Mouse (Mus musculus): Measurements from ENCODE around the gene Kiz. TPM values are rescaled to one million over a fixed set of nuclear protein-coding genes. Genes with fewer than 3 reads are reported as not detected.

Kiz gene
- 27.6 and 33.2 TPM in 2 replicates for polyA plus RNA-seq (2016; fragmentation: Nextera tagmentation; extraction: Ambion mirVana)

DNA sequence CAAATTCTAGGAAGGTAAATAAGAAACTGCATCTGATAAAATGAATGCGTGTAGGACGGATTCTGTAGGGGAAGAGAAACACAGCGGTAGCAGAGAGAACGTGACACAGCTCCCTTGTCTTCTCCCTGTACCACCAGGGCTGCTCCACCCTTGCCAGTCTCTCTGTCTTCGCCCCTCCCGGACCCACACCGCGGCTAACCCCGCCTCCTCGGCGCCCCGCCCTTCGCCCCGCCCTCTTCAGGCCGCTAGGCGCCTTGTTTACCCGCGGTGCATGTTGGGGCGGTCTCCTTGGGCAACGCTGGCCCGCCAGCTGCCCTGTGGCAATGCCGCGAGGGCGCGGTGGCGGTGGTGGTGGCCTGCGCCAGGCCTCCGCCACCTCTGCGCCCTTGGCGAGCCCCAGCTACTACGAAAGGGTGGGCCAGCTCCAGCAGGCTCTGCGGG lies at the start of gene Kiz:
TSS of gene Kiz (plus strand) at position 266 of the 441 bp plus-strand sequence.
- Histone ChIP-seq H3K4me3 (peak within 1 kb of the TSS; percentile 87), H3K27me3 (peaks cover 3% of the 10 kb centered on the region), H3K9ac (peak within 1 kb of the TSS; percentile 84), H3K9me3 (replicated peaks) (no peaks in the 10 kb centered on the region), H3K27ac (peak within 1 kb of the TSS; percentile 77), H3K36me3 (no peaks in the 10 kb centered on the region), H3K4me1 (no peaks in the 10 kb centered on the region), H3K4me2 (replicated peaks) (peak within 1 kb of the TSS; percentile 66)
- peak; percentile 99 for ATAC-seq (ENCODE audit: low FRiP score)
- WGBS, result under 1% methylated on average over 32 of the region's 32 CpGs

DNA sequence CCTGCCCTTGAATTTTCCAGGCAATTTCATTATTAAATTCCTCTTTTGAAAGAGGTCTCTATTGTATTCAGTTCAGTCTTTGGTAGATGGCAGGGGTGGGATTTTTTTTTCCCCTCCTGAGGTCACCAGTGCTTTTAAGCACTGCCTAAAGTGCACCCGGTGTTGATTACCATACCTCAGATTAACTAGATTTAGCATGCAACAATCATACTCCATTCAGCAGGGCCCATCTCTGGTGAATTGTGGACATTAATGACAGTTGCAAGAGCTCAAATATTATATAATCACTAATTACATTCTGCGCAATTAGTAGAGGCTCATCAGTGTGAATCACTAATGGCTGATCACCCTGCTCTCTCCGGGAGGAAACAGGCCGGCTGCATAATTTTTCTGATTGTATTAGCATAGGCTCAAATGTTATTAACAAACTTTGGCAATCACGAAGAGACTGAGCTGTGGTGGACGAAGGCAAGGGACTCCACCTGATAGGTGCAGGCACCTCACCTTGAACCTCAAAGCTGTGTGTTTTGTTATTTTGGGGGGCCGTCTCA lies 45.9 kb upstream of the Kiz start:
- WGBS, result 78% methylated on average over 7 of the region's 7 CpGs
- Histone ChIP-seq H3K36me3 (no peaks in the 10 kb centered on the region), H3K27me3 (no peaks in the 10 kb centered on the region), H3K4me3 (no peak overlapping the region), H3K9ac (no peak overlapping the region), H3K4me2 (replicated peaks) (no peak overlapping the region), H3K4me1 (peaks cover 4% of the 10 kb centered on the region; the same call in 1 of the 2 replicates), H3K9me3 (replicated peaks) (no peaks in the 10 kb centered on the region), H3K27ac (no peak overlapping the region)
- ATAC-seq (ENCODE audit: low FRiP score), result peak; percentile 58

DNA sequence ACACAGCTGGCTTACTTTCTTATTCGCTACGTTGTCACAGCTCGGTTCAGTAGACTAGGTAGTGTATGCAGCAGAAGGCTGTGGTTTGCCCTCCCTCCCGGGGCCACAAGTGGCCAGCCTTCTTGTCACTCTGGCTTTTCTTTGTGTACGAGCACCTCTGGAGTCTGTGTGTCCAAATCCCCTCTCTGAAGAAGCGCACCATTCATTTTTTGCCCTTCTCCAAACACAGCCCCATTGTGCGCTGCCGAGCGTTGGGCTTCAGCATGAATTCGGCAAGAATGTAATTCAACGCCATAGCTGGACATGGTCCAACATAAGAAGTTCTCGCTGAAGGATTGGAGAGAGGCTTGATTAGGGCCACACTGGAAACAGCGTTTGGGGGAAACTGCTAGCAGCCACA lies 45.0 kb upstream of the Kiz start:
- WGBS, result 42% methylated on average over 13 of the region's 13 CpGs
- peak; percentile 78 for ATAC-seq (ENCODE audit: low FRiP score)
- Histone ChIP-seq H3K27ac (0 out of 2 replicates have a peak overlapping the region, but pooled peaks have one; percentile 17), H3K9ac (no peak overlapping the region), H3K27me3 (no peaks in the 10 kb centered on the region), H3K36me3 (no peaks in the 10 kb centered on the region), H3K4me3 (no peak overlapping the region), H3K9me3 (replicated peaks) (no peaks in the 10 kb centered on the region), H3K4me2 (replicated peaks) (no peak overlapping the region; the same call in 1 of the 2 replicates), H3K4me1 (peaks cover 4% of the 10 kb centered on the region; the same call in 1 of the 2 replicates)

DNA sequence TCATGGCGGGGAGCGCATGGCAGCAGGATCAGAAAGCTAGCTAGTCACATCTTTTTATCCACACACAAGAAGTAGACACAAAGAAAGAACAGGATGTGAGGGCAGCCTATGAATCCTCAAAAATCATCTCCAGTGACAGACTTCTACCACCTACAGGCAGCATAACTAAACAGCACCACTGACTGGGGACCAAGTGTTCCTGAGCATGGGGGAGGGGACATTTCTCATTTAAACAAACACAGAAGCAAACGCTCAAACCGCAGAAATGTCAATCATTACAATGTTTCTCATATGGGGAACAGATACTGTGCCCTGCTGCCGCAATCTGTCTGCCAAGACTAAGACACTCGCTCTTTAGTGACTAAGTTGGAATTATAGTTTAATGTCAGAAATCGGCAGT lies 40.7 kb upstream of the Kiz start:
- H3K9me3 ChIP-seq (replicated peaks), result no peaks in the 10 kb centered on the region
- no peak overlapping the region for H3K4me3 ChIP-seq
- H3K36me3 ChIP-seq, result no peaks in the 10 kb centered on the region
- no peak overlapping the region for H3K9ac ChIP-seq
- WGBS, result 85% methylated on average over 7 of the region's 7 CpGs
- H3K27ac ChIP-seq, result no peak overlapping the region
- ATAC-seq (ENCODE audit: low FRiP score), result no peak
- H3K4me1 ChIP-seq, result peaks cover 4% of the 10 kb centered on the region; the same call in 1 of the 2 replicates
- H3K4me2 ChIP-seq (replicated peaks), result no peak overlapping the region
- no peaks in the 10 kb centered on the region for H3K27me3 ChIP-seq

DNA sequence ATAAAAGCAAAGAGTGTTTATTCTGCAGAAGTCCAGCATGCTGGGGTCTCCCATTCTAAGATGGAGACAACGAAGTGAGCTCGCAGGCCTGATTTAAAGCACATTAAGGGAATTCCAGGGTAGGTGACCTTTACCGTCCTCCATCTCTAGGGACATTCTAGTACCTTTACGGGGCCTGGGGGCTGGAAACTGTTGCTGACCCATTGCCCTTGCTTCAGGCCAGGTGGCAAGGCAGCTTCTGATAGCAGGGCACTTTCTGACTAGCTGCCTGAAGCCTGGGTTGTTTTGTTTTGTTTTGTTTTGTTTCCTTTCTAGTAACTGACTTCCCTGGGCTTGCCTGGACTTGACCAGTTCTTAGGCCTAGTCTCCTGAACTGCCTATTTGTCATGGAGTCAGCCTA lies 36.6 kb upstream of the Kiz start:
- H3K4me2 ChIP-seq (replicated peaks), result no peak overlapping the region
- 78% methylated on average over 4 of the region's 4 CpGs for WGBS
- H3K9ac ChIP-seq, result no peak overlapping the region
- H3K27me3 ChIP-seq, result peaks cover 6% of the 10 kb centered on the region; the same call in 1 of the 2 replicates
- no peaks in the 10 kb centered on the region for H3K36me3 ChIP-seq
- no peak overlapping the region for H3K4me3 ChIP-seq
- no peaks in the 10 kb centered on the region for H3K9me3 ChIP-seq (replicated peaks)
- H3K27ac ChIP-seq, result no peak overlapping the region
- peaks cover 9% of the 10 kb centered on the region for H3K4me1 ChIP-seq
- no peak for ATAC-seq (ENCODE audit: low FRiP score)

DNA sequence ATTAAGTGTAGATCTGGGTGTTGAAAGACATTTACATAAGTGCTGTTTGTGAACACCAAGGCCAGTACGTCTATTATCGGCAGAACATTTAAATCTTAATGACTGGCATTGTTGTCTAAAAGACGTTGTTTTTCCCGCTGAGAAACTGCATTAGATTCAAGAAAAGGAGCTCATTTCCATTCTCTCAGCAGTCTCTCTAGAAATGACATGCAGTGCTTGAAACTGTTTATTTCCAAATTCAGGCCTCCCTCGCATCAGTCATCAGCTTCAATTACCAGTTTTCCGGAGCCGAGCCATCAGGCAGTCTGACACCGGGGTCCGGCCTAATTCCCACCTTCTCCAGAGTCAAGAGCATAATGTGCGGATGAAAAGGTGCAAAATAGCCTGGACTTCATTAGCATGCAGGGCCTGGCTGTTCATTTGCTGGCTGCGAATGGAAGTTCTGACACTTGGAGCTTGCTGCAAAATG lies 32.1 kb upstream of the Kiz start:
- H3K27ac ChIP-seq, result no peak overlapping the region
- H3K4me2 ChIP-seq (replicated peaks), result 0 out of 2 replicates have a peak overlapping the region, but pooled peaks have one; percentile 19
- peaks cover 35% of the 10 kb centered on the region for H3K27me3 ChIP-seq
- no peaks in the 10 kb centered on the region for H3K36me3 ChIP-seq
- WGBS, result 26% methylated on average over 11 of the region's 11 CpGs
- ATAC-seq (ENCODE audit: low FRiP score), result no peak
- no peaks in the 10 kb centered on the region for H3K9me3 ChIP-seq (replicated peaks)
- no peak overlapping the region for H3K9ac ChIP-seq
- H3K4me3 ChIP-seq, result no peak overlapping the region
- H3K4me1 ChIP-seq, result peaks cover 10% of the 10 kb centered on the region

DNA sequence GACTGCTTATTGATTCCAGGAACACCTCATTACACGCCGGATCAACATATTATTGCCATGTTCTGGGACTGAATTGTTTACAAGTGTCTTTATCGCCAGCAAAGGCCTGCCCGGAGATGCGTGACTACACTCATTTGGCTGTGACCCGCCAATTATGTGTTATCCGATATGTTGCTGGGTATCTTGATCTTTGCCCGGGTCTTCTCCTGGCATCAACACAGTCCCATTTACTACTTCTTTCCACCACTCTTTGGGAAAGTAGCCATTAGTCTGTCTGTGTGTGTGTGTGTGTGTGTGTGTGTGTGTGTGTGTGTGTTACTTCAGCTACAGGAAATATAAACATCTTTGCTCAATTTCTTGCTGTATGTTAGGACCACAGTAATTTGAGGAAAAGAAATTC lies 31.6 kb upstream of the Kiz start:
- no peak overlapping the region for H3K27ac ChIP-seq
- H3K36me3 ChIP-seq, result no peaks in the 10 kb centered on the region
- 20% methylated on average over 8 of the region's 8 CpGs for WGBS
- no peak overlapping the region for H3K4me3 ChIP-seq
- no peak overlapping the region for H3K9ac ChIP-seq
- ATAC-seq (ENCODE audit: low FRiP score), result no peak
- no peaks in the 10 kb centered on the region for H3K9me3 ChIP-seq (replicated peaks)
- peaks cover 40% of the 10 kb centered on the region for H3K27me3 ChIP-seq
- H3K4me2 ChIP-seq (replicated peaks), result 0 out of 2 replicates have a peak overlapping the region, but pooled peaks have one; percentile 19
- H3K4me1 ChIP-seq, result peaks cover 10% of the 10 kb centered on the region

DNA sequence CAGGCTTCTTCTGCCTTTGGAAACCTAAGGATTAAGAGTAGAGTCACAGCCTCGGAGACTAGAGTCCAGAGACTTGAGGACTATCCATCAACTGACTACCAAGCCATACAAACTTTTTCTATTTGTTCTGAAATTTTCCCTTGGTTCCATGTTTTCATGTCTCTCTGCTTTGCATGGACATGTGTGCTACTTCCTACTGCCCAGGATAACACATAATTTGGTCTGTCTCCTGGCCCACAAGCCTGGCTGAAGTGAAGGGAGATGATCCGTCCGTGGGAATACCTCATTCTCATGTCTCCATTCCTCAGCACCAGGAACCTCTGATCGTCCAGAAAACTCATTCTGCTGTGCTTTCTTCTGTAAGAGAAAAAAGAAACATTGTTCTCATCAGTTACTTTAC lies 27.7 kb upstream of the Kiz start:
- Histone ChIP-seq H3K27ac (no peak overlapping the region), H3K4me1 (peaks cover 19% of the 10 kb centered on the region), H3K9ac (no peak overlapping the region), H3K36me3 (no peaks in the 10 kb centered on the region), H3K27me3 (peaks cover 69% of the 10 kb centered on the region), H3K9me3 (replicated peaks) (no peaks in the 10 kb centered on the region), H3K4me2 (replicated peaks) (no peak overlapping the region), H3K4me3 (no peak overlapping the region)
- ATAC-seq (ENCODE audit: low FRiP score), result no peak
- 88% methylated on average over 4 of the region's 4 CpGs for WGBS

DNA sequence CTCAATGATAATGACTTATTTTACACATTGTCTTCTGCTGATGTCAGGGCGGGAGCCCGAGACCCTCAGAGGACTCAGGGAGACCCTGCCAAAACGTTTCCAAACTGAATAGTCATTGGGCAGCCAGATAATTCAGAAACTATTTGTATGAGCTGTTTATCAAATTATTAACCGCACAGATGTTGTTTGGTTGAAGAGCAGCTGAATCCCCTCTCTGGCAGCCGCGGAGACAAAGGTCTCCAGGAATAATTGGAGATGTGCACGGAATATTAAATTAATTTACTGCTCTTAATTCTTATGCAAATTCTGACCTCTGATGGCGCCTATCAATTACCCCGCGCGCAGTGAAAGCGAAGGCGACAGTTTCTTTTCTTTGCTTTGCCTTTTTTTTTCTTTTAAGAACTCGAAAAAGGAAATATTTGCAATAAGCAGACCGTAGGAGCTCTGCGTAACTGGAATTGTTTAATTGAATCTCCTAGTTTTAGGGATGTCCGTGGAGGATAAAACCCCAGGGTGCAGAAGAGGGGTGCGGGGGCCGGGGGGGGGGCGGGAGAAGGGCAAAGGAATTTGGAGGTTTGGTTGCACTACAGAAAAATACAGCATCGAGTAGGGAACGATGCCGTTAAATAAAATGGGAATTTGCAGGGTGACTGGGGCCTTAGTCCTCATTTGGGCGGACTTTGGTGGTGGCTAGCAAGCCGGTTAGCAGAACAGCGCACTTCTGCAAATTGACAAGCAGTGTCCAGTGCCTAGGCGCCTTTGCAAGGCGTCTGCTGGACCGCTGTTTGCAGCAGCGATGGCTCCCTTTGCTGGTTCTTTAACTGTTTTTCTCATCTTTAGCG lies 22.2 kb upstream of the Kiz start:
- H3K9me3 ChIP-seq (replicated peaks), result no peaks in the 10 kb centered on the region
- H3K4me3 ChIP-seq, result peak overlapping the region; percentile 24
- H3K27ac ChIP-seq, result peak overlapping the region; percentile 67
- H3K36me3 ChIP-seq, result no peaks in the 10 kb centered on the region
- peaks cover 30% of the 10 kb centered on the region for H3K4me1 ChIP-seq
- 3% methylated on average over 30 of the region's 31 CpGs for WGBS
- H3K27me3 ChIP-seq, result peaks cover 78% of the 10 kb centered on the region
- H3K4me2 ChIP-seq (replicated peaks), result peak overlapping the region; percentile 50
- no peak overlapping the region for H3K9ac ChIP-seq
- peak; percentile 30 for ATAC-seq (ENCODE audit: low FRiP score)

DNA sequence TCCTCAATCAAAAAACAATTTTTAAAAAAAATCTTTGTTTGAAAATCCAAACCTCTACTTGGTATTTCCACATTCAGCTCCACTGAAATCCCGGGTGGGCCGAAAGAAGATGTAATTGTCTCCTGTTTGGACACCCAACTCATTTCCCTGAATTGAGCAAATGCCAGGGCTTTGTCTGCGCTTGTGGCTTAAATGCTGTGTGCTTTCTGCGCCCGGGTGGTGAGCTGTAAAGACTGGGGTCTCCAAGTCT lies 21.7 kb upstream of the Kiz start:
- no peaks in the 10 kb centered on the region for H3K9me3 ChIP-seq (replicated peaks)
- under 1% methylated on average over 5 of the region's 5 CpGs for WGBS
- peaks cover 78% of the 10 kb centered on the region for H3K27me3 ChIP-seq
- H3K36me3 ChIP-seq, result no peaks in the 10 kb centered on the region
- H3K9ac ChIP-seq, result no peak overlapping the region
- H3K4me3 ChIP-seq, result peak overlapping the region; percentile 24; the same call in 1 of the 2 replicates
- peak overlapping the region; percentile 67 for H3K27ac ChIP-seq
- H3K4me1 ChIP-seq, result peaks cover 35% of the 10 kb centered on the region
- no peak for ATAC-seq (ENCODE audit: low FRiP score)
- H3K4me2 ChIP-seq (replicated peaks), result peak overlapping the region; percentile 50

DNA sequence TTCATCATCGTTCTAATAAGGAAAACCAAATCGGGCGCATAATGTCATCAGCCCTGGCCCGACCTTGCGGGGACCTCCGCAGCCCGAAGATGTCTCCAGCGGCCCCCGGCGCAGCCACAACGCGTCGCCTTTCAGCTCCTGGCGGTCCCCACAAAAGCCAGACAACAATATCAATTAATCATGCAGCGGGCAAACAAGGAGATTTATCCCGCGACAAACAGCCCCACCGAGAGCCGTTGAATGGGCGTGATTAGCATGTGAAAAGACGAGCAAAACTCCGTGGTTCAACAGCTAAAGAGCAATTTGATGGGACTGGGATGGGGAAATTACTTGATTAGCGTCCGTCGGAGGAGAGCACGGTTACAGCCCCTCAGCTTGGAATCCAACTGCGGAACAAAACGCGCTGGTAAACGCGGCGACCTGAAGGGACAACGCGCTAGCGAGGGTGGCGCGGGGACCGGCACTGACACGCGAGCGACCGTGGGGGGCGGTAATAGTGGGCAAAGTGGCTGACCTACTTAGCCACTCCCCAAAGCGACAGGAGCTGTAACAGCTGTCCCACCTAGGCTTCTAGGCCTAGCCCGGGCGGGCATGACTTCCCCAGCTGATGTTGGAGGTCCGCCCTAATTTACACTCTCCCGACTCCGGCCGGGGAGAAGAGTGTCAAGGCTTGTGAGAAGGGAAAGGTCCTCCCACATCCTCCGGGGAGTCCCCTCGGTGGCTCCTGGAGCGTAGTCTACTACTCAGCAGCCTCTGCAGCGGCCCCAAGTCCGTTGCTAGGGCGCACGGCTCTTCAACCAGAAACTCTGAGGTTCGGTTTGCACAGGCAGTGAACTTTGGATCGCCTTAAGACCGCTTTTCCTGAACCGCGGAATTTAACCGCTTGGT lies 21.1 kb upstream of the Kiz start:
- peak; percentile 83 for ATAC-seq (ENCODE audit: low FRiP score)
- Histone ChIP-seq H3K9me3 (replicated peaks) (no peaks in the 10 kb centered on the region), H3K4me1 (peaks cover 35% of the 10 kb centered on the region), H3K27ac (peak overlapping the region; percentile 67), H3K9ac (peak overlapping the region; percentile 49), H3K4me3 (peak overlapping the region; percentile 24), H3K36me3 (no peaks in the 10 kb centered on the region), H3K4me2 (replicated peaks) (peak overlapping the region; percentile 50), H3K27me3 (peaks cover 79% of the 10 kb centered on the region)
- under 1% methylated on average over 63 of the region's 63 CpGs for WGBS

All from hindbrain, embryonic 12.5 days (tissue).